Mouse (Mus musculus) neural tube, postnatal 0 days (tissue): ENCODE data around the gene Akap13. TPM values are rescaled to one million over a fixed set of nuclear protein-coding genes. Genes with fewer than 3 reads are reported as not detected.

Source experiments
- microRNA-seq: library from miRNA; unstranded; fragments of <30 nt; microRNA quantifications from one replicate; pipeline ENCODE4, GENCODE M21; 2016
- polyA plus RNA-seq: library from polyadenylated mRNA; unstranded; fragments of >200 nt; fragmentation: Nextera tagmentation; extraction: Ambion mirVana; gene quantifications from 2 replicates; pipeline ENCODE4 v1.2.1, GENCODE M21; 2015

Akap13 gene
- 15.1 and 15.7 TPM in 2 replicates for polyA plus RNA-seq

DNA sequence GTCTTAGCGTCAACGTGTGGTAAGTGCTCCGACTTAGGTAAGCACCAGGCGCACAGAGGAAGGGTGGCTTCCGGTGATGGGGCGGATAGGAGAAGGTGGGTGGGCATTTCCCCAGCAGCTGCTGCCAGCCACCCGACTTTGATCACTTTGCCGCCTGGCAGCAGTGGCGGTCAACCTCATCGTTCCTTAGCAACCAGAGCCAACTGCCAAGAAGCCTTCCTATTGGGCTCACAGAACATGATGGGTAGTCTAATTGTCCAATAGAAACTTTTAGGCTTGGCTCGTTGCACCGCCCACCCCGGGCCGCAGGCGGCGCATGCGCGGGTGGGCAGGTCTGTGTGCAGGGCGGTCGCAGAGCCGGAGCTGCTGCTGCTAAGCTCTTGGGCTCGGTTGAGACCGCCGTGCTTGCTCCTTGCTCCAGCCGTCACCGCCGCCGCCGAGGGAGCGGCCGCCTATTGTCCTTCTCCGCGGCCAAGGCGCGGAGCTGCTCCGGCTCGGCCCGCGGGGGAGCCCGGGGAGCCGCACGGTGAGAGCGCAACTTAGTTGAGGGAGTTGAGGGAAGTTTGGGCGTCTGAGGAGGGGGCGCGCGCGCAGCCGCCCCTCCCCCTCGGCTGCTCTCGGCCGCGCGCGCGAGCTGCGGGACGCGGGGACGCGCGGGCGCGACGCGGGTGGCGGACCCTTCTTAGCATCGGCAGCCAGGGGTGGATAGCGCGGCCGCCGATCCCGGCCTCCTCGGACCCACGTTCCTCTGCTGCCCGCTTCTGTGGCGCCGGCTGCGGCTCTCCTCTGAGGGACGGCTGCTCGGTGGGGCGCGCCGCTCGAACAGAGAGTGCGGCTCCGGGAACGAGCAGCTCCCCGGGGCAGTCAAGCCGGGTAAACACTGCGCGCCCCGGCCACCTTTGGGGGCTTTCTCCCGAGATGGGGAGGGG is at the start of gene Akap13:
Akap13 (plus strand) TSS at position 312 of the 929 bp plus-strand sequence.

Small RNA genes lying within 50 kb of the gene (microRNA-seq; reads per million reads assigned to microRNA genes)
- gene Gm23251: not detected

Other genes starting within 250 kb of the Akap13 start
- gene Sv2b, start 146.3 kb upstream of the Akap13 start, polyA plus RNA-seq: 19.6 and 20.5 TPM in 2 replicates